1 mouse cellular context compared by ENCODE assay signal in the genomic region with DNA sequence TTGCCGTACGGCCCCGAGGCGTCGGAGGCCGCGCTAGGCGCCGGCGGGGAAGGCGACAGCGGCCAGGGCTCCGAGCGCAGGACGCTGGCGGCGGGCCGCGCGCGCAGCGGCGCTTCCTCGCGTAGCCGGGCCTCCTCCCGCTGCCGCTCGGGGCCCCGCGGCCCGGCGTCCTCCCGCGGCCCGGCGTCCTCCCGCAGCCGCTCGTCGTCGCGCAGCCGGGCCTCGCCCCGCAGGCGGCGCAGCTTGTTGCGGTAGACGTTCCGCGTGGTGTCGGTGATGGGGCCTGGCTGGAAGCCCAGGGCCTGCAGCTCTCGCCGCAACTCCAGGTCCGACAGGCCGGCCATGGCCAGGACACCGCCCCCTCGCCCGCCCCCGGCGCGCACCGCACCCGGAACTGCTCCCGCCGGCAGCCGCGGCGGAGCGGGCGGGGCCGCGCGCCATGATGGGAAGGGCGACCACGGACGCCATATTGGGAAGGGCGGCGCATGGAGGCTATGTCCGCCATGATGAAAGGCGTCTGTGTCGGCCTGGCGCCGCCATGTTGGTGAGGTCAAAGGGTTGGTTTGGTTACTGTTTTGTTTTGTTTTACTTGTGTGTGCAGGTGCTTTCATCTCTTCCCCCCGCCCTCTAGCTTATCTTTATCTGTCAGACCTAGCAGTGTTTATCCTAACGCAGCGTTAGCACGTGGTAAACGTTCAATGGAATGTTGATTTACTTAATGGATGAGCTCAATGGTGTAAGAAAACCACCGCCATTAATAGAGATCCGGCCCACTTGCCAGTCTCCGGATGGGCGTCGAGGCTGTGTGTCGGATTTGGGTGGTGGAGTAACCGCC.
TF ChIP-seq lines count a peak whose summit lies in the region.

A gene (minus strand): TSS at position 395 of the 835 bp plus-strand sequence.

TF ChIP-seq in CH12.LX, 34 proteins besides CTCF, POLR2A, EP300 and RAD21 (continued from another document):
- no peak for TF ChIP-seq PAX5 (IDR thresholded peaks at IDR 0.05; ENCODE audit: low read length)
- TF ChIP-seq MEF2A (IDR thresholded peaks at IDR 0.05; ENCODE audit: borderline replicate concordance, low read depth, low read length), result peak; percentile 53
- TF ChIP-seq ETS1 (conservative IDR thresholded peaks at IDR 0.05; ENCODE audit: low read depth, low read length), result no peak
- peak; percentile 100 for TF ChIP-seq RCOR1 (conservative IDR thresholded peaks at IDR 0.05; ENCODE audit: low read depth, low read length)
- peak; percentile 84; the same call in 1 of the 2 replicates for TF ChIP-seq TCF12 (IDR thresholded peaks at IDR 0.05; ENCODE audit: low read depth, low read length)
- TF ChIP-seq JUND (conservative IDR thresholded peaks at IDR 0.05; ENCODE audit: low read depth, low read length), result no peak
- TF ChIP-seq NRF1 (IDR thresholded peaks at IDR 0.05; ENCODE audit: low read depth, low read length), result peak; percentile 94
- TF ChIP-seq MYC (IDR thresholded peaks at IDR 0.05; ENCODE audit: low read depth, low read length), result peak; percentile 72; the same call in 1 of the 2 replicates
- TF ChIP-seq CHD1 (IDR thresholded peaks at IDR 0.05; ENCODE audit: low read depth, low read length), result no peak
- peak; percentile 41; the same call in 1 of the 2 replicates for TF ChIP-seq IRF4 (IDR thresholded peaks at IDR 0.05; ENCODE audit: low read depth, low read length)
- no peak for TF ChIP-seq JUN (IDR thresholded peaks at IDR 0.05; ENCODE audit: insufficient read depth, low read depth, low read length)
- no peak for TF ChIP-seq E2F4 (IDR thresholded peaks at IDR 0.05; ENCODE audit: insufficient replicate concordance, low read depth, low read length)
- no peak; the same call in 1 of the 2 replicates for TF ChIP-seq SIN3A (IDR thresholded peaks at IDR 0.05; ENCODE audit: low read length)
- TF ChIP-seq HCFC1 (IDR thresholded peaks at IDR 0.05; ENCODE audit: low read depth, low read length), result peak; percentile 95
- TF ChIP-seq ZKSCAN1 (IDR thresholded peaks at IDR 0.05; ENCODE audit: borderline replicate concordance, low read depth, low read length), result no peak
- TF ChIP-seq MAX (IDR thresholded peaks at IDR 0.05; ENCODE audit: low read length), result 0 out of 2 replicates have a peak, but pooled peaks have one; percentile 42
- TF ChIP-seq MAZ (IDR thresholded peaks at IDR 0.05; ENCODE audit: low read depth, low read length), result peak; percentile 89
- peak; percentile 93; the same call in 1 of the 2 replicates for TF ChIP-seq KAT2A (IDR thresholded peaks at IDR 0.05; ENCODE audit: insufficient replicate concordance, low read length)
- TF ChIP-seq NELFE (IDR thresholded peaks at IDR 0.05; ENCODE audit: low read depth, low read length), result peak; percentile 73
- TF ChIP-seq UBTF (IDR thresholded peaks at IDR 0.05; ENCODE audit: low read depth, low read length), result no peak; the same call in 1 of the 2 replicates
- no peak for TF ChIP-seq MAFK (IDR thresholded peaks at IDR 0.05; ENCODE audit: insufficient replicate concordance, low read length)
- peak; percentile 72; the same call in 1 of the 2 replicates for TF ChIP-seq MXI1 (IDR thresholded peaks at IDR 0.05; ENCODE audit: low read depth, low read length)
- TF ChIP-seq BHLHE40 (IDR thresholded peaks at IDR 0.05; ENCODE audit: low read depth, low read length), result no peak
- TF ChIP-seq POLR2AphosphoS2 (IDR thresholded peaks at IDR 0.05; ENCODE audit: low read depth, low read length), result no peak
- TF ChIP-seq GABPA (IDR thresholded peaks at IDR 0.05; ENCODE audit: insufficient replicate concordance, low read depth, low read length), result peak; percentile 58; the same call in 1 of the 2 replicates
- TF ChIP-seq ZMIZ1 (IDR thresholded peaks at IDR 0.05; ENCODE audit: low read depth, low read length), result no peak
- no peak for TF ChIP-seq USF1 (IDR thresholded peaks at IDR 0.05; ENCODE audit: low read depth, low read length)
- no peak for TF ChIP-seq USF2 (conservative IDR thresholded peaks at IDR 0.05; ENCODE audit: low read depth, low read length)
- peak; percentile 98 for TF ChIP-seq ELF1 (IDR thresholded peaks at IDR 0.05; ENCODE audit: low read depth, low read length)
- no peak for TF ChIP-seq CHD2 (IDR thresholded peaks at IDR 0.05; ENCODE audit: low read length)
- no peak for TF ChIP-seq TBP (conservative IDR thresholded peaks at IDR 0.05; ENCODE audit: low read depth, low read length)
- TF ChIP-seq ZNF384 (IDR thresholded peaks at IDR 0.05; ENCODE audit: low read depth, low read length), result no peak
- no peak for TF ChIP-seq ZC3H11A (IDR thresholded peaks at IDR 0.05; ENCODE audit: low read depth, low read length)
